Mouse (Mus musculus) layer of hippocampus, adult 2 months (tissue): ENCODE data around the gene Shld2. TPM values are rescaled to one million over a fixed set of nuclear protein-coding genes. Genes with fewer than 3 reads are reported as not detected.

Experiments
- DNase-seq, 2 experiments: peaks; one replicate each; pipeline ENCODE4 v3.0.0; 2022; ENCODE audit warnings: low spot score in 2 of 2
- H3K27ac ChIP-seq: fragments of 200-600 bp; 2 replicates; pipeline ENCODE4 v1.8.1; 2022
- H3K4me3 ChIP-seq: fragments of 200-600 bp; 2 replicates; pipeline ENCODE4 v1.8.1; 2022; ENCODE audit warnings: mild to moderate bottlenecking
- CTCF ChIP-seq: fragments of 200-600 bp; conservative IDR thresholded peaks from 2 replicates; pipeline ENCODE4 v1.8.1; 2022; ENCODE audit warnings: antibody characterized with exemption, mild to moderate bottlenecking, moderate library complexity
- total RNA-seq, 2 experiments: library from RNA; stranded (reverse); gene quantifications; 2 replicates each; pipeline ENCODE4 v1.2.3; 2021

The Shld2 gene
- total RNA-seq, 2 experiments from 2014 or later, result 13.0 to 15.5 TPM

DNA sequence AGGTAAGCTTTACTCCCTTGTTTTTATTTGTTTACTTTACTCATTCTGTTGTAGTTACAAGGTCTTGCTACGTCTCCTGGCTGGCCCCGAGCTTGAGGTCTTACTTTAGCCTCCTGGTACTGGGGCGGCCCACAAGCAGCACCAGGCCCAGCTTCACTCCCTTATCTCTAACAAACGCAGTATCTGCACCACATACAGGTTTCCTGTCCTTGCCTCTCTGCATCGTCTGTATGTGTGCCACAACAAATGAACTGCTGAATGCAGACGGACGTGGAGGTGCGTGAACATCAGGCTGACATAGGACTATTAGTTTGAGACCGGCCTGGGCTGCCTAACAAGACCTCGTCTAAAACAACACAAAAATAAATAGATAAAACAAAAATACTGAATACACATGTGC is 70.0 kb downstream of the Shld2 start:
- no peak overlapping the region for H3K4me3 ChIP-seq
- no peak overlapping the region for H3K27ac ChIP-seq
- DNase-seq, result no peak
- TF ChIP-seq CTCF, result no peak

DNA sequence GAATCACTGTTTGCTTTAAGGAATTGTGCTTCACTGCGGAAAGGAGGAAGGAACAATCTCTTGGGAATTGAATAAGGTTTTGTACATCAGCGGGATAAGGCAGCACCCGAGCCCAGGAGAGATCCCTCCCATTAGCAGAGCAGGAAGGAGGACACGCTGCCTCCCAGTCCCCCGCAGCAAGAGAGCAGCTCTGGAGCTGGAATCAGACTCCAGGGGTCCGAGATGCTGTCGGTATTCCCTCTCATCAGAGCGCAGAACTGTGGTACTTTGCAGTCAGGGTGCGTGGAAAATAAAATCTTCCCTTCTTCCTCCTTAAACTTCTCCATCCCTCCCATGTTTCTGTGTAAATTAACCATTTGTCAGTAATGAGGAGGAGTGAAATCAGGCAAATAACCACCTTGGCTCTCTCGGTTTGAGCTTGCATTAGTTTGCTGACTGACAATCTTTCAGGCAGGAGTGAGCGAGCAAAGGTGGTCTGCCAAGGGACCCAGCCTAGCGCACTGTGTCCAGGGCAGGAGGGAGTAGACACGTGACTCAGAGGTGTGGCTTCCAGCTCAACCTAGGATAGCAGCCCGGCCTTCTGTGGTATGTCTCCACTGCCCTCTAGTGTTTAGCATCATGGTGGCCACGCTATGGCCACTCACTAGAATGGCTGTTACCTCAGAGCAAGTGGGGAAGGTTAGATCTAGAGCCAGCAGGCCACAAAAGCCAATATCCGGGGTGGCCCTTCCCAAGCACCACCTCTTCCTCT is 75.5 kb downstream of the Shld2 start:
- no peak overlapping the region for H3K27ac ChIP-seq
- TF ChIP-seq CTCF, result peak; percentile 86

DNA sequence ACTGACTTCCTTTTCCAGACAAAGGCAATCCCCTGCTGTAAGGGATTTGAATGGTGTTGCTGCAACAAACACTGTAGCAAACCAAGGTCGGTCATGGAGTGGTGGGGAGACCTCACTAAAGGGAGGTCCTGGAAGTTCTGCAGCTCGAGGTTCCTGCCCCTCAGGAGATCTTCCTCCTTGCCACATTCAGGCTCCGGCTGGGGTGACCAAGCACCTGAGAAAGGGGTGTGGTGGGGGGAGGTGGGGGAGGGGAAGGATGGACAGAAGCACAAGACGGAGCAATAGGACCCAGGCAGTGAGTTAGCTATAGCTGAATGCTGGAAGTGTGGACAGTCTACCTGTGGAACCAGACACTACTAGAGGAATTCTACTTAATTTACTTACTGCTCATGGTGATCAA is 76.4 kb downstream of the Shld2 start:
- no peak for TF ChIP-seq CTCF
- H3K4me3 ChIP-seq, result no peak overlapping the region
- DNase-seq, result no peak
- H3K27ac ChIP-seq, result no peak overlapping the region

More for the DNA sequence above, 75.5 kb downstream of the Shld2 start:
- peak overlapping the region; percentile 34 for H3K4me3 ChIP-seq
- peak; percentile 37 to 44 for DNase-seq

DNA sequence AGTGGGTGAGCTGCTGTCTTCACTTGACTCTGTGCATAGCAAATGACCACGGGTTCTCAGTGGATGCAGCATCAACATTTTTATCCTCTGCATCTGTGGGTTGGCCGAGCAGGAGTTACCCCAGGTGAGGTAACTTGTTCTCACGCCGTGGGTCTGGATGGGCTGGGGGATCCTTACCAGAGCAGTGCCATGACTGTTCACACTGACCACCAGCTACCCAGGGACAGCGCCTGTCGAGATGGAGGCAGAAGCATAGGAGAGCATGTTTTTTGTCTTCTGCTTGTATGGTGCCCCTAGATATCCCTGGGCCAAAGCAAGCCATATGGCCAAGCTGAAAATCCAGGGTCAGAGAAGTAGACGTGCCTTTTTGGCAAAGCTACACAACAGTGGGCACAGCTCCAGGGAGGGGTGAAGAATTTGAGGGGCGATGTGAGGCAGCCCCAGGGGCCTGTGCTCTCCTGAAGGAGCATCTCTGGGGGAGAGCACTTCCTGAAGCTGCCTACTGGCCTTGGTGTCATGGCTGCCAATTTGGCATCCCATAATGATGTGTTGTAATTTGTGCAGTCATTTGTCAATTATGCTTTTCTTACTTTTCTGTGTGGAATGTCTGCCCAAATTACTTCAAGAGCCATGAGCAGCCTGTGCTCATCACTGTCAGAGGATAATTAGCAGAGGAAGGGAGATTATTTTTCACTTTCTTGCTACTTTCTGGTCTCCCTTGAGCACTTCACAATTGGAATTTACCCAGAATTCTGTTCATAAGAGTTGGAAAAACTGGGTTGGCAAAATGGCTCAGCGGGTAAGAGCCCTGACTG is 77.2 kb downstream of the Shld2 start:
- DNase-seq, result no peak
- no peak overlapping the region for H3K4me3 ChIP-seq
- H3K27ac ChIP-seq, result no peak overlapping the region
- no peak for TF ChIP-seq CTCF

DNA sequence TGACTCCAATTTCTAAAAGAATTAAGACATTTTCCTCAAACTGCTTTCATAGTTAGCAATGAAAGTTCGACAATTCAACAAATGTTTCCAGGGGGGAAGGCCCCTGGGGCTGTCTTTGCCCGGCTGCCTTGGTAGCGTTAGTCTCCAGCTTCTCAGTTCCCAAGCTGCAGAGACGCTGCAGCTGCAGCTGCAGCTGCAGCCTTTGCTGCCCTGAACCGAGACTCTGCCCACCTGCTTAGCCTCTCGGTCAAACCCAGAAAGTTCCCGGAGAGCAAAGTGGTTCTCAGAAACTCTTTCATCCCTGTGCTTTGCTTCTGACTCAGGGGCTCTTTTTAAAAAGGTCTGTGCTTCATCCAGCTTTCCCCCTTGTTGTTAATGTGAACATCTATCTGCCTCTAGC is 78.0 kb downstream of the Shld2 start:
- Histone ChIP-seq H3K27ac (no peak overlapping the region), H3K4me3 (no peak overlapping the region)
- no peak for TF ChIP-seq CTCF
- DNase-seq, result no peak

DNA sequence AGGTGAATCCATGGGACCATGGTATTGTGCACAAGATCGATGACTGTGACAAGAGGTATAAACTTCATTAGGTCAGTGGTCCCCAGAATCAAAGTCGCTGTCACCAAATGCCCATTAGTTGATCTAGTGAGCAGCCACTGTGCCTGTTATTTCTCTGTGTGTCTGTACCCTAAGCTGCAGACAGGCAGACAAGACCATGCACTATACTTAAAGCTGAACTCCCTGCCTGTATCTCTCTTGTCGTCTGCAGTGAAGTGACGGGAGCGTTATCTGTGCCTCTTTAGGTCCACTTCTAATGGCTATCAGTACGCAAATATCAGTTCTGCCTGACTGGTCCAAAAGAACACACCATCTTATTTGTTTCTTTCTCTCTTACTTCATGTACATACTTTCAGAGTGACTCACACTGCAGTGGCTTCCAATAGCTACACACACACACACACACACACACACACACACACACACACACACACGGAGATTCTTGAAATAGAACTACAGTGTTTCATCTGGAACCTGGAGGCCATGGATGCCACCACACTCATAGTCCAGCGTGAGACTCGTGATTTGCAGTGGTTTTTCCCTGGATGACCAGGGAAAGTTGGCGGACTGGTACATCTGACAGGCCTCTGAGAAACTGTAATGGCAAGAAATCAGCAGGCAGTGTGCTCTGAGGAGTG is 81.3 kb downstream of the Shld2 start:
- no peak for DNase-seq
- TF ChIP-seq CTCF, result no peak
- H3K4me3 ChIP-seq, result no peak overlapping the region
- no peak overlapping the region for H3K27ac ChIP-seq

DNA sequence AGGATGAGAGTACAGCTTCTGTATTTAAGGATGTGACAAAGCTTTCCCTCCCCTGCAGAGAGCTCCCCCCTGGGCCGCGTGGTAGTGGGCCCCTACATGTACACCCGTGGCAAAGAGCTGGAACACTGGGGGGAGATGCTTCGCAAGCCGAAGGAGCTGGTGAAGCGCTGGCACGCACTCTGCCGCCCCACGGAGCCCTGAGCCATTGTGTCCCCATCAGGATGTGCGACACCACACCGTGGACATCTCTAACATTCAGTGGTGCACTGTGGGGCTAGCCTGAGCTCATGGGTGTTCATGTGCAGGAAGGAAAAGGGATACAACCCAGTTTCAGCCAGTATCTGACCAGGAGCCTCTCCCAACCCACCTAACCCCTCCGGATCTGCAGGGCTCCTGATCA is 82.3 kb downstream of the Shld2 start:
- no peak for TF ChIP-seq CTCF
- Histone ChIP-seq H3K27ac (no peak overlapping the region), H3K4me3 (no peak overlapping the region)
- no peak for DNase-seq

DNA sequence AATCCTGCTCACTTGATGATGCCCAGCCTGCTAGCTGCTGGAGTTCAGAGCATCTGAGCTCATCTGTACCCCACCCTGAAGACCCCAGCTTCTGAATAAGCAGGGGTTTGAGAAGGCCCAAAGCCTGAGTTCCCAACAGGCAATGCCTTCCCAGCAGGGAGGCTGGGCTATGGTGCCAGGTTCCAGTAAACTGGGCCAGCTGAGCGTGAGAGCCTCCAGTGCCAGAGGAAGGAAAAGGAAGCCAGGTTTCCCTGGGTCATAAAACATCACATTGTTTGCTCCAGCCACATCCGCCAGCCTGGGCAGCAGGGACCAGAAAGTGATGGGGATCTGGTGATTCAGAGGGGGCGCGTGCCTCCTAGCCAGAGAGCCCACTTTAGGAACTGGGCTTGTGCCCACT is 83.7 kb downstream of the Shld2 start:
- no peak for DNase-seq
- no peak overlapping the region for H3K4me3 ChIP-seq
- H3K27ac ChIP-seq, result no peak overlapping the region; the same call in 1 of the 2 replicates
- no peak for TF ChIP-seq CTCF

DNA sequence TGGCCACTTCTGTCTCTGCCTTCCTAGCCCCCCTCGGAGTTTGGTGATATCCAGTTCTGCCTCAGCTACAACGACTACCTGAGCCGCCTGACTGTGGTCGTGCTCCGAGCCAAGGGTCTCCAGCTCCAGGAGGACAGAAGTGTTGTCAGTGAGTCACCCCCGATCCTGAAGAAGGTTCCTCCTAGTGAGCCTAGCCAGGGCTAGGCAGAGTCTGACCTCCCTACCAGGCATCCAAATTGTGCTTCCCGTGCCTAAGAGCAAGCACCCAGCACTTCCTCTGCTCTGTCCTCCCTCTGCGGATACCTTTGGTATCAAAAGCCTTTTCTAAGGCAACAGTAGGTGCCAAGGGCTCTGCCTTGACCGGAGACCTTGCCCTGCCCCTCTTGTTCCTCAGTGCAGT is 84.3 kb downstream of the Shld2 start:
- no peak for DNase-seq
- no peak overlapping the region for H3K4me3 ChIP-seq
- H3K27ac ChIP-seq, result no peak overlapping the region; the same call in 1 of the 2 replicates
- no peak for TF ChIP-seq CTCF

DNA sequence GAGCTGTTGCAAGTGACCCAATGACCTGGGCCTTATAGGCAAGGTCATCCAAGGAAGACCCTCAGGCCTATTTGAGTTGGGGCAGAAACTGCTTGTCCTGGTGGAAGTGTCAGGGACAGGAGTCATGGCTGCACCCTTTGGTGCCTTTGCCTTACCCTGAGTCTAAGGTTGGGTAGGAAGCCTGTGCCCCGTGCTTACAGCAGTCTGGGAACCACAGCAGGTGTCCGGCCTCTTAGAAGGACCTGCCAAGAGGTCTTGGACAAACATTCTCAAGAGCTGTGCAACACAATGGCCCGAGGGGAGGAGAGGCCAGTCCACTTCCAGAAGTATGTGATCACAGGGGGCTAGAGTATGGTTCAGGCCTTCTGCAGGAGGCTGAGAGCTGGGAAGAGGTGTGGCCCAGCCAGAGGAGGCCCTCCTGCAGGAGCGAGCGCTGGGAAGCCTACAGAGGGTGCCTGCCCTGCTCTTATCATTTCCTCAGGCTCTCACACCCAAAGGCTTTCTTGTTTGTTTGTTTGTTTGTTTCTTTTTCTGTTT is 86.9 kb downstream of the Shld2 start:
- DNase-seq, result no peak
- no peak overlapping the region for H3K4me3 ChIP-seq
- H3K27ac ChIP-seq, result no peak overlapping the region
- TF ChIP-seq CTCF, result no peak

DNA sequence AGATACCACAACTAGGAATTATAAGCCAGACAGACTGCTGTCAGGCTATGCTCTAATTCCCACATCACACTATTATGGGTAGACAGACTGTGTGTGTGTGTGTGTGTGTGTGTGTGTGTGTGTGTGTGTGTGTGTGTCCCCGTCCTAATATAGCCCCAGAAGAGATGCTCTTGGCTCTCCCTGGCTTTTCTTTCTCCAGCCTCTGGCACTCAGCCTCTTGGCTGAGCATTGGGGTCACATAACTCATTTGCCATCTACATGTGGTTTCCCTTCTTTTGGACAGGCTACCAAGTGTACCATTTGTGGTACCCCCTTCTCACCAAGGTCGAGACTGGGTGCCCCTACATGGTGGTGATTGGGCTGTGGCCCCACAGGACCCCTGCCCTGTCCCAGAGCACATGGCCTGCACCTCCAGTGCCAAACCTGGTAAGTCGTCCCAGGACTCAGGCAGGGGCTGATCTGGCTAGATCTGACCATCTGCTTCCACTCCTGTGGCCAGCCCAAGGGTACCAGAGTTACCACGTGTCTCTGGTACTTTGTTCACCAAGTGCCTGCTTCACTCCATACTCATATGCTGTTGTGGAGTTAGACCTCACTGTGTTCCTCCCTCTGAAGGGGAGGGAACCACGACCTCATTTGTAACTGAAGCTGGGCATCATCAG is 88.7 kb downstream of the Shld2 start:
- TF ChIP-seq CTCF, result no peak
- no peak for DNase-seq
- Histone ChIP-seq H3K27ac (no peak overlapping the region), H3K4me3 (no peak overlapping the region)

DNA sequence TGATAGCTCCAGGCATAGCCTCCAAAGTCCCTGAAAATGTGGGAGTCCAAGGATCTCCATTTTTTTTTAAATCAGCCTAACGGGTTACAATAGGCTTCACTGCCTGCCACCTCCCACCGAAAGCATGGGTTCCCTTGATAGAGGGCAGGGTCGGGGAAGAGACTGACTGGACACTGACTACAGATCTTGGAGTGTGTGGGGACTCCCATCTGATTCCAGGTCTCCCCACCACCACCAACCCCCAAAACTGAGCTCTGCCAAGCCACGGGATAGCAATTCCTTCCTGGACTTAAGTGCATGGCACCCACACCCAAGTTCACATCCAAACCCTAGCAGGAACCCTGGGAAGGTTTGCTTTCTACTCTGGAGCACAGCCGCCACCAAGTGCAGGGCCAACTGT is 89.9 kb downstream of the Shld2 start:
- no peak for DNase-seq
- TF ChIP-seq CTCF, result no peak
- Histone ChIP-seq H3K27ac (no peak overlapping the region), H3K4me3 (no peak overlapping the region)
